Mouse (Mus musculus) left cerebral cortex, adult 6 months (tissue): ENCODE measurements around the gene Vmn2r74. TPM values are rescaled to one million over a fixed set of nuclear protein-coding genes. Genes with fewer than 3 reads are reported as not detected.

Source experiments
- long read RNA-seq, 2 experiments: library from polyadenylated mRNA; unstranded; transcript quantifications; one replicate each; pipeline ENCODE4 v2.0.0; 2019 to 2020
- polyA plus RNA-seq: library from polyadenylated mRNA; unstranded; fragments of <200 nt; fragmentation: Nextera tagmentation; gene quantifications from 2 replicates; pipeline ENCODE4 v1.2.3, GENCODE M21; 2021

Vmn2r74 gene
- not detected in 2 replicates for polyA plus RNA-seq
- long read RNA-seq, experiment 1 = 0 reads
- long read RNA-seq, experiment 2 = 0 reads

DNA sequence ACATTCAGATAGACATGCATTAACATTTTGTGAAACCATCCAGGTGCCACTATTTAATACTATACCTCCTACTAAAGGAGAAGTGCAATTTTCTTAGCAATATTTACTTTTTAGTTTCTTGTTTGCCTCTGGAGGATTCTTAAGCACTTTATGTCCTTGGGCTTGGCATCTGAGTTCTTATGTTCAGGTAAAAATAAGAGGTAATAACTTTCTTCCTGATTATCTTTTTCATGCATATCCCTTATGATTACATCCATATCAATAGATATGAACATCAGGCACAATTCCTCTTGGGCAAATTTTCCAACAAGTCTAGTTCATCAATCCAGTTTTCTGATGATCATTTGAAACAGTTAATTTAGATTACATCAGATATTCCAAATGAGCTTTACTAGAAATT is at the start of gene Vmn2r74:
Vmn2r74 (minus strand) TSS at position 101 of the 400 bp plus-strand sequence.

Other genes with a start within 250 kb of the Vmn2r74 start
- not detected in 2 replicates for gene Vmn2r72, start 206.5 kb downstream of the Vmn2r74 start, polyA plus RNA-seq
- not detected in 2 replicates for gene Vmn2r73, start 85.4 kb downstream of the Vmn2r74 start, polyA plus RNA-seq
- gene Vmn2r75, start 210.1 kb upstream of the Vmn2r74 start, polyA plus RNA-seq = not detected in 2 replicates